Mouse (Mus musculus): ENCODE data around the gene Gm765. TPM values are rescaled to one million over a fixed set of nuclear protein-coding genes. Genes with fewer than 3 reads are reported as not detected.

The Gm765 gene
- polyA plus RNA-seq, 1 experiment from 2014 or later: not detected

GRCm38 (mm10) chr6:98271553-98271952, 71.0 kb downstream of the Gm765 start:
- Histone ChIP-seq H3K4me3 (ENCODE audit: low read depth, low read length) (no peak overlapping the region), H3K9me3 (replicated peaks; ENCODE audit: control insufficient read depth, low read length) (no peaks in the 10 kb centered on the region), H3K4me2 (ENCODE audit: low read depth, low read length) (no peak overlapping the region), H3K4me1 (ENCODE audit: control insufficient read depth, insufficient read depth, low read length) (no peaks in the 10 kb centered on the region), H3K27ac (replicated peaks; ENCODE audit: low read depth, low read length) (no peak overlapping the region), H3K36me3 (replicated peaks; ENCODE audit: control insufficient read depth, insufficient read depth, low read depth, low read length) (no peaks in the 10 kb centered on the region), H3K9ac (replicated peaks; ENCODE audit: low read length) (no peak overlapping the region), H3K27me3 (ENCODE audit: control insufficient read depth, insufficient read depth, low read length) (no peaks in the 10 kb centered on the region)
- ATAC-seq (replicated peaks; ENCODE audit: insufficient number of reproducible peaks, low FRiP score, low TSS enrichment, low read depth) (no peak), DNase-seq (ENCODE audit: low spot score) (peak; percentile 55)
- WGBS: 78% methylated on average over 1 of the region's 1 CpGs

- Histone ChIP-seq H3K4me3 (ENCODE audit: low read depth, low read length) (no peak overlapping the region), H3K27me3 (ENCODE audit: control insufficient read depth, insufficient read depth, low read length) (no peaks in the 10 kb centered on the region), H3K4me1 (ENCODE audit: control insufficient read depth, insufficient read depth, low read length) (no peaks in the 10 kb centered on the region), H3K36me3 (replicated peaks; ENCODE audit: control insufficient read depth, insufficient read depth, low read depth, low read length) (no peaks in the 10 kb centered on the region), H3K27ac (replicated peaks; ENCODE audit: low read depth, low read length) (no peak overlapping the region), H3K9me3 (replicated peaks; ENCODE audit: control insufficient read depth, low read length) (no peaks in the 10 kb centered on the region; the same call in 1 of the 2 replicates), H3K4me2 (ENCODE audit: low read depth, low read length) (no peak overlapping the region), H3K9ac (replicated peaks; ENCODE audit: low read length) (no peak overlapping the region)
- WGBS: 70% methylated on average over 2 of the region's 2 CpGs
- ATAC-seq (replicated peaks; ENCODE audit: insufficient number of reproducible peaks, low FRiP score, low TSS enrichment, low read depth) (no peak), DNase-seq (ENCODE audit: low spot score) (no peak)
These were observed 79.6 kb downstream of the Gm765 start for GRCm38 (mm10) chr6:98262961-98263360.

DNA sequence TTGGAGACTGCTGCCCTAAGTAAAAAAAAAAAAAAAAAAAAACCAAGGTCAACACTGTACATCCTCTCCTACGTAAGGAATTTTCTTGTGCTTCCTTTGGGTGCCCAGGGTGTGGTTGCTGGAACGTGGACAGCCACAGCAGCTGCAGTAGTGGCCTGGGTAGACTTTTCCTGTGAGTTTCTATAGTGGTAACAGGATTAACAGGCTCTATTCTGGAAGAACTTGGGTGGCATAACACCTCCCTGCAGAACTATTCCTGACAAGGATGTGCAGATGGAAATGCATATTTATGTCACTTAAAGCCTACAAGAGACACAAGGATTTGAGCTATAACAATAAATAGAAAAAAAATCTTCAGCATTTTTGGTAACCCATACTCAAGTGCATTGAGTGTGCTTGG, 83.5 kb downstream of the Gm765 start:
- no peaks in the 10 kb centered on the region for H3K4me1 ChIP-seq (ENCODE audit: control insufficient read depth, insufficient read depth, low read length)
- no peaks in the 10 kb centered on the region for H3K36me3 ChIP-seq (replicated peaks; ENCODE audit: control insufficient read depth, insufficient read depth, low read depth, low read length)
- no peak overlapping the region for H3K9ac ChIP-seq (replicated peaks; ENCODE audit: low read length)
- DNase-seq (ENCODE audit: low spot score) (no peak), ATAC-seq (replicated peaks; ENCODE audit: insufficient number of reproducible peaks, low FRiP score, low TSS enrichment, low read depth) (no peak)
- H3K27ac ChIP-seq (replicated peaks; ENCODE audit: low read depth, low read length): no peak overlapping the region
- WGBS: 66% methylated on average over 2 of the region's 2 CpGs
- no peak overlapping the region for H3K4me2 ChIP-seq (ENCODE audit: low read depth, low read length)
- no peaks in the 10 kb centered on the region; the same call in 1 of the 2 replicates for H3K9me3 ChIP-seq (replicated peaks; ENCODE audit: control insufficient read depth, low read length)
- H3K27me3 ChIP-seq (ENCODE audit: control insufficient read depth, insufficient read depth, low read length): no peaks in the 10 kb centered on the region
- no peak overlapping the region for H3K4me3 ChIP-seq (ENCODE audit: low read depth, low read length)

DNA sequence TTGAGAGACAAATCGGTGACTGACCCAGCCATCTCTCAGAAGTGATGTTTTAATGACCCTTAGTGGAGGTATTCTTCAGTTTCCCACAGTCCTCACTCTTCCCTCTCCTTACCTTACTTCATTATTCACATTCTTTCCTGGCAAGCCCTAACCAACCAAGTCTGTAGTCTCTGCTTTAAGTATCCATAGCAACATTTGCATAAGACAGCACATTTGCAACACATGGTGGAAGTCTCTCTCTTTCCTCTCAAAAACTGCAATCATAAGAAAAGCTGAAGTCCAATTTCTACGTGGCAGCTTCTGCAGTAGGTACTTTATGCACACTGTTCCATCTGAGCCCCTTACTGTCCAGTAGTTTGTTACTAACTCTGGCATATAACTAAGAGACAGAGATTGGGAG, 96.1 kb downstream of the Gm765 start:
- Histone ChIP-seq H3K4me3 (ENCODE audit: low read depth, low read length) (no peak overlapping the region), H3K27ac (replicated peaks; ENCODE audit: low read depth, low read length) (no peak overlapping the region), H3K9me3 (replicated peaks; ENCODE audit: control insufficient read depth, low read length) (no peaks in the 10 kb centered on the region), H3K4me2 (ENCODE audit: low read depth, low read length) (no peak overlapping the region), H3K9ac (replicated peaks; ENCODE audit: low read length) (no peak overlapping the region), H3K27me3 (ENCODE audit: control insufficient read depth, insufficient read depth, low read length) (no peaks in the 10 kb centered on the region), H3K4me1 (ENCODE audit: control insufficient read depth, insufficient read depth, low read length) (no peaks in the 10 kb centered on the region), H3K36me3 (replicated peaks; ENCODE audit: control insufficient read depth, insufficient read depth, low read depth, low read length) (no peaks in the 10 kb centered on the region)
- ATAC-seq (replicated peaks; ENCODE audit: insufficient number of reproducible peaks, low FRiP score, low TSS enrichment, low read depth): no peak
- DNase-seq (ENCODE audit: low spot score): no peak
- WGBS: 84% methylated on average over 2 of the region's 2 CpGs

DNA sequence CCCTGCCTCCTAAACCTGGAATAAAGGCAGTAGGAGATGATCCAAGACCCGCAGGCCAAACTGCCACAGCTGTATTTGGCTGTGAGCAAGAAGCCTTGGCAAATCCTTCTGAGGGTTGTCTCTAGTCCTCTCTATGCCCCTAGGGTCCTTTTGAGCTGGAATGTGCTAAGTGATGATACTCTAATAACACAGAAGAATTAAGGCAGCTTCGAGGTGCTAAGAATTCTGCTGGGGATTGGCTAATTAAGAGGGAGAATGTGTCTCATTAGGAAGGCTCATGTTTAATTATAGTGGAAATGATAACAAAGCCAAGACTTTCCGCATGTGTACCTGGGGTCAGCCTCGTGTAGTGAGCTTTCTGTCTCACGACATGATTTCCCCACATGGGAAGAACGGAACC, 99.4 kb downstream of the Gm765 start:
- Histone ChIP-seq H3K9ac (replicated peaks; ENCODE audit: low read length) (no peak overlapping the region), H3K9me3 (replicated peaks; ENCODE audit: control insufficient read depth, low read length) (no peaks in the 10 kb centered on the region), H3K27ac (replicated peaks; ENCODE audit: low read depth, low read length) (no peak overlapping the region), H3K4me2 (ENCODE audit: low read depth, low read length) (no peak overlapping the region), H3K4me3 (ENCODE audit: low read depth, low read length) (no peak overlapping the region), H3K27me3 (ENCODE audit: control insufficient read depth, insufficient read depth, low read length) (no peaks in the 10 kb centered on the region), H3K4me1 (ENCODE audit: control insufficient read depth, insufficient read depth, low read length) (no peaks in the 10 kb centered on the region), H3K36me3 (replicated peaks; ENCODE audit: control insufficient read depth, insufficient read depth, low read depth, low read length) (no peaks in the 10 kb centered on the region)
- ATAC-seq (replicated peaks; ENCODE audit: insufficient number of reproducible peaks, low FRiP score, low TSS enrichment, low read depth): no peak
- no peak for DNase-seq (ENCODE audit: low spot score)
- 46% methylated on average over 6 of the region's 6 CpGs for WGBS

GRCm38 (mm10) chr6:98240561-98241272, 101.8 kb downstream of the Gm765 start:
- no peak overlapping the region for H3K9ac ChIP-seq (replicated peaks; ENCODE audit: low read length)
- no peaks in the 10 kb centered on the region for H3K27me3 ChIP-seq (ENCODE audit: control insufficient read depth, insufficient read depth, low read length)
- DNase-seq (ENCODE audit: low spot score) (no peak), ATAC-seq (replicated peaks; ENCODE audit: insufficient number of reproducible peaks, low FRiP score, low TSS enrichment, low read depth) (no peak)
- no peaks in the 10 kb centered on the region for H3K4me1 ChIP-seq (ENCODE audit: control insufficient read depth, insufficient read depth, low read length)
- no peaks in the 10 kb centered on the region for H3K36me3 ChIP-seq (replicated peaks; ENCODE audit: control insufficient read depth, insufficient read depth, low read depth, low read length)
- no peak overlapping the region for H3K27ac ChIP-seq (replicated peaks; ENCODE audit: low read depth, low read length)
- 89% methylated on average over 8 of the region's 8 CpGs for WGBS
- no peak overlapping the region for H3K4me3 ChIP-seq (ENCODE audit: low read depth, low read length)
- H3K9me3 ChIP-seq (replicated peaks; ENCODE audit: control insufficient read depth, low read length): no peaks in the 10 kb centered on the region
- no peak overlapping the region for H3K4me2 ChIP-seq (ENCODE audit: low read depth, low read length)

DNA sequence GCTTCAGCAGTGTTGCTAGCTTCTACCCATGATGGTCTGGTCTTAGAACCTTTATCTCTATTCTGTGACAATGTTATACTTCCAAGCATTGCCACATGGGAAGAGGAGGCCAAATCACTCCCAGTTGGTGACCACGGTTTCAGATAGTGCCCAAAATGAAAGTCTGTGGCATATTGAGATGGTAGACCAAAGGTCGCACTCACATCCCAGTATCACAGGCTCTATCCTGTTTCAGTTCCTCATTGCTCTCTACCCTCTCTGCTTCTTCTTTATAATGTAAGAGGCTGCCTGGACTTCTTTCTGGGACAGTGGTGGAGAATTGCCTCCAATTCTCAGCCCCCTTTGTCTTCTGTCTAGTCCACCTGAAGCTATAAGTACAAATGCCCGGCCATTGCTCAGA, 108.5 kb downstream of the Gm765 start:
- H3K4me3 ChIP-seq (ENCODE audit: low read depth, low read length): no peak overlapping the region
- DNase-seq (ENCODE audit: low spot score) (no peak), ATAC-seq (replicated peaks; ENCODE audit: insufficient number of reproducible peaks, low FRiP score, low TSS enrichment, low read depth) (no peak)
- H3K36me3 ChIP-seq (replicated peaks; ENCODE audit: control insufficient read depth, insufficient read depth, low read depth, low read length): no peaks in the 10 kb centered on the region
- H3K27me3 ChIP-seq (ENCODE audit: control insufficient read depth, insufficient read depth, low read length): no peaks in the 10 kb centered on the region
- H3K9me3 ChIP-seq (replicated peaks; ENCODE audit: control insufficient read depth, low read length): no peaks in the 10 kb centered on the region
- H3K9ac ChIP-seq (replicated peaks; ENCODE audit: low read length): no peak overlapping the region
- 86% methylated on average over 3 of the region's 3 CpGs for WGBS
- H3K4me2 ChIP-seq (ENCODE audit: low read depth, low read length): no peak overlapping the region
- H3K27ac ChIP-seq (replicated peaks; ENCODE audit: low read depth, low read length): no peak overlapping the region
- H3K4me1 ChIP-seq (ENCODE audit: control insufficient read depth, insufficient read depth, low read length): no peaks in the 10 kb centered on the region

DNA sequence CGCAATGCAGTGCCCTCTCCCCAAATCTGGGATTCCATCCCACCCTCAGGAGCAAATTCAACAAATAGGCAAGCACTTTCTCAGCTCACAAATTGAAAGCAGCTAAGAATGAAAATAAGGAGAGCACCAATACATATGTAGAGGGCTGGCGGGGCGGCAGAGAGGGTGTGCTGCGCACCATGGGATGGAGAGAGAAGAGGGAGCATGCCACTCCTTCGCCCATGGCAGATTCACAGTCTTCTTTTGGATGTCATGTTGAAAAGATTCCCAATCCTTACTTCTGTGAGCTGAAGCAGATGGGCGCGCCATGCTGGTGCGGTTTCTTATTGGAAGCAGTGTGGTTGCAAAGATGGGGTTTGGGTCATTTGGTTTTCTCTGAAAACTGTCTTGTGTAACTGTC, 118.6 kb downstream of the Gm765 start:
- Histone ChIP-seq H3K36me3 (replicated peaks; ENCODE audit: control insufficient read depth, insufficient read depth, low read depth, low read length) (no peaks in the 10 kb centered on the region), H3K9me3 (replicated peaks; ENCODE audit: control insufficient read depth, low read length) (no peaks in the 10 kb centered on the region), H3K9ac (replicated peaks; ENCODE audit: low read length) (no peak overlapping the region), H3K4me2 (ENCODE audit: low read depth, low read length) (no peak overlapping the region), H3K27me3 (ENCODE audit: control insufficient read depth, insufficient read depth, low read length) (no peaks in the 10 kb centered on the region), H3K4me1 (ENCODE audit: control insufficient read depth, insufficient read depth, low read length) (no peaks in the 10 kb centered on the region), H3K27ac (replicated peaks; ENCODE audit: low read depth, low read length) (no peak overlapping the region), H3K4me3 (ENCODE audit: low read depth, low read length) (no peak overlapping the region)
- 91% methylated on average over 8 of the region's 8 CpGs for WGBS
- ATAC-seq (replicated peaks; ENCODE audit: insufficient number of reproducible peaks, low FRiP score, low TSS enrichment, low read depth) (no peak), DNase-seq (ENCODE audit: low spot score) (no peak)
